Mouse (Mus musculus): ENCODE measurements at regions not wholly inside any gene's neighbourhood (a gene's known extent, or its start where the extent isn't known, plus 50 kb on each side); places are given as distances from the start of the nearest gene placed in this dataset.

GRCm38 (mm10) chr10:53434376-53435171 is 54.8 kb upstream of the Cep85l start:
- Histone ChIP-seq H3K4me3 (replicated peaks) (no peak overlapping the region), H3K9me3 (no peaks in the 10 kb centered on the region), H3K27me3 (no peaks in the 10 kb centered on the region), H3K4me2 (peak overlapping the region; percentile 36), H3K4me1 (replicated peaks) (peaks cover 41% of the 10 kb centered on the region), H3K36me3 (no peaks in the 10 kb centered on the region), H3K9ac (replicated peaks) (no peak overlapping the region), H3K27ac (peak overlapping the region; percentile 84)
- no peak; the same call in 1 of the 2 replicates for ATAC-seq (ENCODE audit: insufficient number of reproducible peaks, insufficient read depth, low FRiP score, low TSS enrichment, low read depth)
- 22% methylated on average over 13 of the region's 13 CpGs for WGBS

- H3K4me3 ChIP-seq (replicated peaks), result no peak overlapping the region
- peaks cover 51% of the 10 kb centered on the region for H3K4me1 ChIP-seq (replicated peaks)
- no peaks in the 10 kb centered on the region for H3K9me3 ChIP-seq
- no peaks in the 10 kb centered on the region for H3K36me3 ChIP-seq
- no peak overlapping the region for H3K27ac ChIP-seq
- no peak overlapping the region for H3K4me2 ChIP-seq
- WGBS, result 85% methylated on average over 2 of the region's 2 CpGs
- ATAC-seq (ENCODE audit: insufficient number of reproducible peaks, insufficient read depth, low FRiP score, low TSS enrichment, low read depth), result no peak
- H3K9ac ChIP-seq (replicated peaks), result no peak overlapping the region
- no peaks in the 10 kb centered on the region for H3K27me3 ChIP-seq
These were observed 53.0 kb upstream of the Cep85l start for GRCm38 (mm10) chr10:53432794-53433193.

- peak overlapping the region; percentile 37; the same call in 1 of the 2 replicates for H3K27ac ChIP-seq
- H3K9me3 ChIP-seq, result no peaks in the 10 kb centered on the region
- H3K4me3 ChIP-seq (replicated peaks), result no peak overlapping the region
- WGBS, result 24% methylated on average over 7 of the region's 7 CpGs
- H3K4me1 ChIP-seq (replicated peaks), result peaks cover 34% of the 10 kb centered on the region
- no peaks in the 10 kb centered on the region for H3K27me3 ChIP-seq
- H3K36me3 ChIP-seq, result no peaks in the 10 kb centered on the region
- no peak overlapping the region for H3K9ac ChIP-seq (replicated peaks)
- ATAC-seq (ENCODE audit: insufficient number of reproducible peaks, insufficient read depth, low FRiP score, low TSS enrichment, low read depth), result peak; percentile 67; the same call in 1 of the 2 replicates
- H3K4me2 ChIP-seq, result no peak overlapping the region
These were observed 50.0 kb upstream of the Cep85l start for GRCm38 (mm10) chr10:53429539-53430344.
